Mouse (Mus musculus) myocyte (in vitro differentiated cells): ENCODE measurements around the gene 1700025B11Rik.

Source experiments
- POLR2A ChIP-seq: IDR thresholded peaks from one replicate; pipeline ENCODE4 v1.6.1; 2011; ENCODE audit warnings: low read depth, mild to moderate bottlenecking, control low read depth, moderate library complexity; ENCODE audit not compliant: insufficient read length
- SRF ChIP-seq: IDR thresholded peaks from one replicate; pipeline ENCODE4 v1.6.1; 2011; ENCODE audit warnings: low read depth; ENCODE audit not compliant: control insufficient read depth, insufficient read length
- TCF12 ChIP-seq: IDR thresholded peaks from one replicate; pipeline ENCODE4 v1.6.1; 2011; ENCODE audit warnings: mild to moderate bottlenecking, control low read depth; ENCODE audit not compliant: poor library complexity, insufficient read depth, severe bottlenecking

DNA sequence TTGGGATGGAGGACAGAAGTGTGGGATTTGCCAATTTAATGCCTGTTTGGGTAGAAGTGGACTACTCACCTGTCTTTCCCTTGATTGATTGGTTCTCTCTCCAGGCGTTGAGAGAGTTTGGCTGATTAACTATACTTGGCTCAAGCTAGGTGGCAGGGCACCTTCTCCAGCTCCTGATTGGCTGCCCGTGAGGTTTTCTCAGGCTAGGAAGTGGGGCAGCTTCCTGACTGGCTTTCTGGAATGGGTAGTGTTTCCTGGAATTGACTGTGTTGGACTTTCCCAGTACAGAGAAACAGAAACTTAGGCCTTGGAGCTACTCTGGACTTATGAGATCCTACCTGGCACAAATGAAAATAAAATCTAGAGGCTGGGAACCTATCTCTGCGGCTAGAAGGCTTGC lies 36.7 kb upstream of the 1700025B11Rik start:
- TF ChIP-seq POLR2A (no peak), TCF12 (no peak), SRF (no peak)
